Mouse (Mus musculus) kidney, postnatal 0 days (tissue): ENCODE data around the gene Slc43a1. TPM values are rescaled to one million over a fixed set of nuclear protein-coding genes. Genes with fewer than 3 reads are reported as not detected.
A peak's percentile ranks its signal among the peaks of the same experiment; 100 is the strongest.

Source experiments
- ATAC-seq: fragments of 200-750 bp; cut with Nextera tagmentation; replicated peaks from 2 replicates; pipeline ENCODE4 v1.8.0; 2017; ENCODE audit warnings: low read depth, moderate number of reproducible peaks, moderate TSS enrichment, moderate library complexity; ENCODE audit not compliant: low FRiP score
- DNase-seq: peaks from one replicate; pipeline ENCODE4 v3.0.0-alpha.2; 2016; ENCODE audit warnings: low spot score
- H3K27ac ChIP-seq: fragments of 300-500 bp; sonication (generic); 2 replicates; pipeline ENCODE4 v1.5.1; 2014; ENCODE audit warnings: mild to moderate bottlenecking
- H3K27me3 ChIP-seq: fragments of 300-500 bp; sonication (generic); 2 replicates; pipeline ENCODE4 v1.6.1; 2014; ENCODE audit warnings: low read length, mixed read lengths; ENCODE audit not compliant: insufficient read depth
- H3K36me3 ChIP-seq: fragments of 300-500 bp; sonication (generic); 2 replicates; pipeline ENCODE4 v1.6.1; 2014; ENCODE audit warnings: low read length, mixed read lengths; ENCODE audit not compliant: insufficient read depth
- H3K4me1 ChIP-seq: fragments of 300-500 bp; sonication (generic); replicated peaks from 2 replicates; pipeline ENCODE4 v1.6.1; 2014; ENCODE audit warnings: antibody characterized with exemption, low read length, mixed read lengths; ENCODE audit not compliant: insufficient read depth
- H3K4me2 ChIP-seq: fragments of 300-500 bp; sonication (generic); 2 replicates; pipeline ENCODE4 v1.6.1; 2014; ENCODE audit warnings: mild to moderate bottlenecking, low read length, moderate library complexity, mixed read lengths
- H3K4me3 ChIP-seq: fragments of 300-500 bp; sonication (generic); replicated peaks from 2 replicates; pipeline ENCODE4 v1.5.1; 2014; ENCODE audit warnings: low read depth, low read length
- H3K9ac ChIP-seq: fragments of 300-500 bp; sonication (generic); 2 replicates; pipeline ENCODE4 v1.6.1; 2014; ENCODE audit warnings: low read depth, low read length
- H3K9me3 ChIP-seq: fragments of 300-500 bp; sonication (generic); replicated peaks from 2 replicates; pipeline ENCODE4 v1.6.1; 2016; ENCODE audit warnings: low read length, inconsistent platforms, mixed read lengths
- CTCF ChIP-seq: IDR thresholded peaks from 2 replicates; pipeline ENCODE4 v1.5.1; 2016; ENCODE audit warnings: antibody characterized with exemption, low read depth, mild to moderate bottlenecking, moderate library complexity
- WGBS: fragments of 180-500 bp; shearing (Covaris S2); extraction: QIAGEN DNeasy Blood & Tissue Kit; methylation state at CpG from one replicate; pipeline ENCODE4 v1.1.7; 2014; 5-methylcytosine and 5-hydroxymethylcytosine counted together
- polyA plus RNA-seq: library from polyadenylated mRNA; unstranded; fragments of >200 nt; fragmentation: Nextera tagmentation; extraction: Ambion mirVana; gene quantifications from 2 replicates; pipeline ENCODE4 v1.2.1, GENCODE M21; 2015

The Slc43a1 gene
- 8.3 and 8.5 TPM in 2 replicates for polyA plus RNA-seq

DNA sequence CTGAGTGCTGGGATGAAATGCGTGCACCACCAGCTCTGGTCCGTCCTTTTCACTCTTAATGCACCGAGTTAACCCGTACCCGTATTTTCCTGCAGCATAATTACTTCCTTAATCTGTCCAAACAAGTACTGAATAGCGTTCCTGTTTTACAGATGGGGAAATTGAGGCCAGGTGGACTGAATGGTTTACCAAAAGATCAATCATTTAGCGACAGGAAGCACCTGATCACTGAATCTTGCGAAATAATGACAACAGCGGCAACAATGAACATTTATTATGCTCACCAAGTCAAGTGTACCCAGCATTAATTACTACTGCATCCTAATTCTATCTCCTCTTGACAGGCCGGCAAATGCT lies at the start of gene Slc43a1:
TSS of gene Slc43a1 (plus strand) at position 258 of the 357 bp plus-strand sequence.
- peaks cover 14% of the 10 kb centered on the region; the same call in 1 of the 2 replicates for H3K4me1 ChIP-seq
- peak within 1 kb of the TSS; percentile 62 for H3K9ac ChIP-seq
- no peak for TF ChIP-seq CTCF
- H3K9me3 ChIP-seq, result no peaks in the 10 kb centered on the region
- DNase-seq, result no peak
- H3K36me3 ChIP-seq, result no peaks in the 10 kb centered on the region
- H3K4me2 ChIP-seq, result peak within 1 kb of the TSS; percentile 91
- H3K4me3 ChIP-seq, result peak within 1 kb of the TSS; percentile 59
- 28% methylated on average over 10 of the region's 10 CpGs for WGBS
- peaks cover 6% of the 10 kb centered on the region; the same call in 1 of the 2 replicates for H3K27me3 ChIP-seq
- H3K27ac ChIP-seq, result peak within 1 kb of the TSS; percentile 70
- no peak for ATAC-seq

DNA sequence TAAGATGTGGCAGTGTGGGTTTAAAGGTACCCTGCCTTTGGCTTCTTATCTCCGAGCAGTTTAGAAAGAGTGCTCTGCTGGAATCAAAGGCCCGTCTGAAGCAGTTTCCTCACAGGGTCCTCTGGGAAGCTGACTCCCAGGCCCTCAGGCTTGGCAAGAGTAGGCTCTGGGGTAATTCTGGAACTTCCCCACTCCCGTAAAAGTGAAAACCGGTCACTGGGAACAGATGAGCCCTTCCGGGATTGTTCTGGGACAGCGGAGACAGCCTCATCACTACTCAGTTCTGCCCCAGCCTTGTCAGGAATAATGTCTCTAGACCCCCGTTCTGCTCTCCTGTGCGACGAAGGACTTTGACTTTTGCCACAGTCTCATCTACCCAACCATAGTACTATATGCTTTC lies 48.2 kb upstream of the Slc43a1 start:
- no peaks in the 10 kb centered on the region for H3K9me3 ChIP-seq
- 48% methylated on average over 9 of the region's 9 CpGs for WGBS
- no peaks in the 10 kb centered on the region for H3K27me3 ChIP-seq
- no peak for TF ChIP-seq CTCF
- DNase-seq (no peak), ATAC-seq (no peak)
- H3K27ac ChIP-seq, result no peak overlapping the region
- H3K4me3 ChIP-seq, result no peak overlapping the region
- no peak overlapping the region for H3K4me2 ChIP-seq
- no peaks in the 10 kb centered on the region for H3K4me1 ChIP-seq
- H3K9ac ChIP-seq, result no peak overlapping the region
- no peaks in the 10 kb centered on the region for H3K36me3 ChIP-seq

DNA sequence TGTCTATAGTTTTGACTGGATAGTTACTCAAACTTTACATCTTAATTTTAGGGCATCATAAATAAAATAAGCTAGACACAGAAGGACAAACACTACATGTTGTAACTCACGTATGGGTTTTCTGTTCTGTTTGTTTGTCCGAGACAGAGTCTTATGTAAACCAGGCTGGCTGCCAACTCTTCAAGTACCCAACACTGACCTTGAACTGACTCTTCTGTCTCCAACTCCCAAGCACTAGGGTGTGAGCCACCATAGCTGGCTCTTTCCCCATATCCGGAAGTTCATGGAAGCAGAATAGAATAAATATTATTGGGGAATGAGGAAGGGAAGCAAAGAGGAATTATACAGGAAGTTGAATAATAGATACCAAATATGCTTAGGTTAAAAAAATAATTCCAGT lies 46.1 kb upstream of the Slc43a1 start:
- 72% methylated on average over 3 of the region's 3 CpGs for WGBS
- H3K27me3 ChIP-seq, result no peaks in the 10 kb centered on the region
- no peaks in the 10 kb centered on the region for H3K4me1 ChIP-seq
- no peak for DNase-seq
- no peak overlapping the region for H3K4me2 ChIP-seq
- TF ChIP-seq CTCF, result no peak
- no peak for ATAC-seq
- H3K36me3 ChIP-seq, result no peaks in the 10 kb centered on the region
- no peak overlapping the region for H3K4me3 ChIP-seq
- no peak overlapping the region for H3K27ac ChIP-seq
- H3K9ac ChIP-seq, result no peak overlapping the region
- H3K9me3 ChIP-seq, result no peaks in the 10 kb centered on the region

DNA sequence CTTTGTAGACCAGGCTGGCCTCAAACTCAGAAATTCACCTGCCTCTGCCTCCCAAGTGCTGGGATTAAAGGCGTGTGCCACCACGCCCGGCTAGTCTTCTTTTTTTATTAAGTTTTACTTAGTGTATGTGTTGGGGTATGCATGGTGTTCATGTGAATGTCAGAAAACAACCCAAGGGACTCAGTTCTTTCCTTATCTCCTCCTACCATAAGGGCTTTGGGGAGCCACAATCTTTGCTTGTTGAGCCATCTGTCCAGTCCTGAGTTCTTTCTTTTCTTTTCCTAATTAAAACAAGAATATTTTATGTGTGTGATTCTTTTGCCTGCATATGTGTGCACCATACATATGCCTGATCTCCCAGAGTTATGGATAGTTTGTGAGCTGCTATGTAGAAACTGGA lies 45.5 kb upstream of the Slc43a1 start:
- ATAC-seq (no peak), DNase-seq (no peak)
- H3K9me3 ChIP-seq, result no peaks in the 10 kb centered on the region
- no peak overlapping the region for H3K9ac ChIP-seq
- H3K27ac ChIP-seq, result no peak overlapping the region
- no peaks in the 10 kb centered on the region for H3K4me1 ChIP-seq
- no peaks in the 10 kb centered on the region for H3K27me3 ChIP-seq
- H3K36me3 ChIP-seq, result no peaks in the 10 kb centered on the region
- no peak for TF ChIP-seq CTCF
- H3K4me2 ChIP-seq, result no peak overlapping the region
- 84% methylated on average over 3 of the region's 3 CpGs for WGBS
- H3K4me3 ChIP-seq, result no peak overlapping the region

DNA sequence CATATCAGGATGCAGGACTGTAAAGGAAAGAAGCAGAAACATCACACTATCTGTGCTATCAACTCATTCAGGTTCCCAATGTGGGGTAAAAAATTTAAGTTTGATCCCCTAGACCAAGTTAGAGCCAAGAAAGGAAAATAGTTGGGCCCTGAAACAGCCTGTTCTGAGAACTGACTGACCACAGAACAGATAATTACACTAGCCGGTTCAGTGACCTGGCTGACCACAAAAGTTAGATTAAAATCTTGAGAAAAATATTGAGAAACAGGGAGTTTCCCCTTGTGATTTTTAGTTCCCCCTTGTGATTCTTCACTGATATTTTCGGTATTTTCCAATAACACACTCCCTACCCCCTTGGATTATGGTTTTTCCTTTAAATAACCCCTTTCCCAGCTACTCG lies 44.8 kb upstream of the Slc43a1 start:
- whole genome bisulfite sequencing, result 84% methylated on average over 3 of the region's 3 CpGs
- DNase-seq, result no peak

DNA sequence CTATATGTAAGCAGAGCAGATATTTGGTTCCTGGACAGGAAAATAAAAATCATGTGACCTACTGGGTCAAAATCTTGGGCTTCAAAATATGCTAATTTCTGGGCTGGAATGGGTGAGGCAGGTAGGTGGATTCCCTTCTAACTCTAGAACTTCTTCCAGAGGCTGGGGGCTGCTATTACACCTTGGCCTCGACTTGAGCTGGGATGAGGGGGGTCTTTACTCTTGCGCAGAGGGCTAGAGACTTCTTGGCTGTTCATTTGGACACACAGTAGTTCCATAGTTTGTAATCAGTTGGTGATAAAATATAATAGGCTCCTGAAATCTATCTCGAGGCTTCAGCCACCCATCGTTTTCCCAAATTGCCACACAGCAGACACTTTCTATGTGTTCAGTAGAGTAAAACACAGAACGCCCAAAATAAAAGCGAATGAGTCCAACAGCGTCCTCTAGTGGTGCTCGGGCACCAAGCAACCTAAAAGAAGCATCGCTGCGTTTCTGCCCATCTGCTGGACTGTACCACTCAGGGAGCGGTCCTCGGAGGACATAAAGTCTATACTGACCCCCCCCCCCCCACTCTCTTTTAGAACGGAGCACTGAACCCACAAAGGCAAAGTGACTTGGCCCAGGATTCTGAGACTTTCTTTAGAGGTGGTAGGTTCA lies 40.7 kb upstream of the Slc43a1 start:
- DNase-seq (peak; percentile 92), ATAC-seq (peak; percentile 67)
- Histone ChIP-seq H3K9ac (no peak overlapping the region), H3K36me3 (no peaks in the 10 kb centered on the region), H3K27me3 (no peaks in the 10 kb centered on the region), H3K4me1 (no peaks in the 10 kb centered on the region), H3K4me3 (peak overlapping the region; percentile 67), H3K27ac (peak overlapping the region; percentile 70; the same call in 1 of the 2 replicates), H3K4me2 (peak overlapping the region; percentile 97), H3K9me3 (no peaks in the 10 kb centered on the region)
- TF ChIP-seq CTCF, result peak; percentile 83
- 13% methylated on average over 13 of the region's 13 CpGs for WGBS

More for the DNA sequence above, 44.8 kb upstream of the Slc43a1 start:
- Histone ChIP-seq H3K27me3 (no peaks in the 10 kb centered on the region), H3K9ac (no peak overlapping the region), H3K9me3 (no peaks in the 10 kb centered on the region), H3K4me3 (no peak overlapping the region), H3K36me3 (no peaks in the 10 kb centered on the region), H3K4me1 (no peaks in the 10 kb centered on the region), H3K27ac (no peak overlapping the region), H3K4me2 (no peak overlapping the region)
- no peak for TF ChIP-seq CTCF
- no peak for ATAC-seq
